Mouse (Mus musculus) ovary, postnatal 10 days (tissue): ENCODE measurements around the gene 4930558C23Rik.
"Not testable (repeated sequence)": the region's sequence is repeated elsewhere in the genome, so short reads cannot be mapped to it uniquely, and the experiment has no call there.

ENCODE experiments used
- DNase-seq: peaks from one replicate; pipeline ENCODE4 v3.0.0; 2022; ENCODE audit warnings: low spot score

Gene 4930558C23Rik

GRCm38 (mm10) chr3:95402741-95403140 is at the start of gene 4930558C23Rik:
Gene 4930558C23Rik (minus strand): TSS chr3:95402841.
- DNase-seq: no peak

GRCm38 (mm10) chr3:95450915-95451314 is 48.3 kb upstream of the 4930558C23Rik start:
- no peak for DNase-seq

GRCm38 (mm10) chr3:95450408-95450807 is 47.8 kb upstream of the 4930558C23Rik start:
- no peak for DNase-seq

- DNase-seq: no peak
These were observed 42.7 kb upstream of the 4930558C23Rik start for GRCm38 (mm10) chr3:95445311-95445710.

GRCm38 (mm10) chr3:95442406-95443117 is 39.9 kb upstream of the 4930558C23Rik start:
- DNase-seq: no peak

GRCm38 (mm10) chr3:95439670-95440069 is 37.0 kb upstream of the 4930558C23Rik start:
- no peak for DNase-seq

- DNase-seq: not testable (repeated sequence)
These were observed 36.0 kb upstream of the 4930558C23Rik start for GRCm38 (mm10) chr3:95438636-95439035.

- DNase-seq: no peak
These were observed 32.9 kb upstream of the 4930558C23Rik start for GRCm38 (mm10) chr3:95435561-95435960.

- no peak for DNase-seq
These were observed 32.3 kb upstream of the 4930558C23Rik start for GRCm38 (mm10) chr3:95434983-95435370.

GRCm38 (mm10) chr3:95434136-95434982 is 31.7 kb upstream of the 4930558C23Rik start, which contains the start of gene Arnt:
Gene Arnt (plus strand): TSS chr3:95434388.
- DNase-seq: peak; percentile 74

GRCm38 (mm10) chr3:95433301-95433915 is 30.8 kb upstream of the 4930558C23Rik start:
- DNase-seq: no peak

- DNase-seq: not testable (repeated sequence)
These were observed 25.8 kb upstream of the 4930558C23Rik start for GRCm38 (mm10) chr3:95428423-95428822.

- DNase-seq: peak; percentile 15
These were observed 25.2 kb upstream of the 4930558C23Rik start for GRCm38 (mm10) chr3:95427891-95428238.

GRCm38 (mm10) chr3:95427117-95427890 is 24.7 kb upstream of the 4930558C23Rik start:
- DNase-seq: not testable (repeated sequence)

GRCm38 (mm10) chr3:95426476-95426875 is 23.8 kb upstream of the 4930558C23Rik start:
- not testable (repeated sequence) for DNase-seq

GRCm38 (mm10) chr3:95417866-95418265 is 15.2 kb upstream of the 4930558C23Rik start:
- DNase-seq: no peak

- DNase-seq: no peak
These were observed 9.6 kb upstream of the 4930558C23Rik start for GRCm38 (mm10) chr3:95412268-95412667.

- no peak for DNase-seq
These were observed 6.2 kb upstream of the 4930558C23Rik start for GRCm38 (mm10) chr3:95408852-95409251.

GRCm38 (mm10) chr3:95407728-95408127 is 5.1 kb upstream of the 4930558C23Rik start:
- no peak for DNase-seq

- DNase-seq: no peak
These were observed 8.3 kb downstream of the 4930558C23Rik start for GRCm38 (mm10) chr3:95394385-95394784.

GRCm38 (mm10) chr3:95385401-95386075 is 17.1 kb downstream of the 4930558C23Rik start:
- no peak for DNase-seq
